Mouse (Mus musculus) macrophage (primary cell): ENCODE results near the gene Zfp978. TPM values are rescaled to one million over a fixed set of nuclear protein-coding genes. Genes with fewer than 3 reads are reported as not detected.
"Not testable (repeated sequence)": the region's sequence is repeated elsewhere in the genome, so short reads cannot be mapped to it uniquely, and the experiment has no call there.

Source experiments
- H3K27ac ChIP-seq: fragments of 350-480 bp; formaldehyde crosslinking; 2 replicates; pipeline ENCODE4 v1.9.0; 2021
- H3K36me3 ChIP-seq: fragments of 350-480 bp; formaldehyde crosslinking; 2 replicates; pipeline ENCODE4 v1.9.0; 2021; ENCODE audit errors: inconsistent target
- H3K4me3 ChIP-seq: fragments of 350-480 bp; formaldehyde crosslinking; 2 replicates; pipeline ENCODE4 v1.9.0; 2021; ENCODE audit errors: inconsistent target
- H3K79me2 ChIP-seq: fragments of 350-480 bp; formaldehyde crosslinking; 2 replicates; pipeline ENCODE4 v1.9.0; 2021; ENCODE audit errors: inconsistent target
- WGBS: methylation state at CpG from one replicate; pipeline ENCODE4 v1.1.7; 2026; ENCODE audit warnings: inconsistent platforms; ENCODE audit not compliant: missing documents; 5-methylcytosine and 5-hydroxymethylcytosine counted together
- polyA plus RNA-seq: library from polyadenylated mRNA; stranded (reverse); fragments of 250-400 nt; gene quantifications from 3 replicates; pipeline ENCODE4 v1.2.4, GENCODE M21; 2018; ENCODE audit warnings: inconsistent platforms

The Zfp978 gene
- polyA plus RNA-seq, 1 experiment from 2014 or later = not detected

- H3K27ac ChIP-seq = no peak overlapping the region
- no peaks in the 10 kb centered on the region for H3K36me3 ChIP-seq
- 70% methylated on average over 4 of the region's 8 CpGs for WGBS
- H3K4me3 ChIP-seq = no peak overlapping the region
- no peaks in the 10 kb centered on the region for H3K79me2 ChIP-seq
Measured at GRCm38 (mm10) chr4:147417157-147417778, 56.2 kb downstream of the Zfp978 start.

- no peak overlapping the region for H3K27ac ChIP-seq
- no peaks in the 10 kb centered on the region for H3K79me2 ChIP-seq
- no peaks in the 10 kb centered on the region for H3K36me3 ChIP-seq
- 69% methylated on average over 10 of the region's 10 CpGs for WGBS
- no peak overlapping the region for H3K4me3 ChIP-seq
Measured at GRCm38 (mm10) chr4:147417921-147418320, 56.8 kb downstream of the Zfp978 start.

DNA sequence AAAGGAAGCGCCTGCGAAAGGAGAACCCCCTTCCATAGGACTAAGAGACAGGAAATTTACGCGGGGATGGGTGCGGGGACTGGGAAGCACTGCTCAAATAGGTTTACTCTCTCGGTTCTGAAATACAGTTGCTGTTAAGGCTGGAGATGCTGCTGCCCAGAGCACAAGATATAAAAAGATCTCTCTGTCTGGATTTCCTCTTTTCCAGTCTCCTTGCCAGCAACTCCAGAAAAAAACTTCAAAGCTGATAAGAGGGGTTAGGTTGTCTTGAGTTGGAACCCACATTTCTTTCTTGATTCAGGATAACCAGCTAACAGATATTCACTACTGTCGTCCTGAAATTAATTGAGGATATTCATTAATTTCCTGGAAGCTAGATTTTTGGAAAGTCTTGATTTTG is 57.2 kb downstream of the Zfp978 start:
- not testable (repeated sequence) for H3K36me3 ChIP-seq, H3K79me2 ChIP-seq, H3K27ac ChIP-seq, H3K4me3 ChIP-seq
- WGBS = 68% methylated on average over 7 of the region's 7 CpGs

DNA sequence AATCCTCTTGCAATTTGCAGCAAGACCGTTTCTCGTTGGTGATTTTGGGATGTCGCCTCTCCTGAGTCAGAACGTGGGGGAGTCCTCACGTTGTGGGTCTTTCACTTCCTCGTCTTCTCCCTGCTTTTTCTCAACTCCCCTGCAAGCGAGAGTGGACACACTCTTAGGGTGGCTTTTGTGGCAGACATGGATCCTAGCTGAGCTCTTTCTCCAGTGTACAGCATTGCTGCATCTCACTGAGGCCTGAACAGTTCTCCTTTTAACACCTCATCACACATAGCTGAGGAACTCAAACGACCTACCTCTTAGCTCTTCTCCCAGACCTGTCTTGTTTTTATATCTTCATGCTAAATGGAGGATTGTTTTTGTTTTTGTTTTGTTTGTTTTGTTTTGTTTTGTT is 58.1 kb downstream of the Zfp978 start:
- 79% methylated on average over 8 of the region's 8 CpGs for WGBS
- not testable (repeated sequence) for H3K4me3 ChIP-seq, H3K79me2 ChIP-seq, H3K27ac ChIP-seq, H3K36me3 ChIP-seq

- not testable (repeated sequence) for H3K79me2 ChIP-seq, H3K4me3 ChIP-seq, H3K27ac ChIP-seq, H3K36me3 ChIP-seq
- 85% methylated on average over 5 of the region's 5 CpGs for WGBS
Measured at GRCm38 (mm10) chr4:147419756-147420590, 58.9 kb downstream of the Zfp978 start.

- H3K4me3 ChIP-seq = no peak overlapping the region
- H3K27ac ChIP-seq = no peak overlapping the region
- WGBS = 68% methylated on average over 3 of the region's 3 CpGs
- H3K79me2 ChIP-seq = no peaks in the 10 kb centered on the region
- no peaks in the 10 kb centered on the region for H3K36me3 ChIP-seq
Measured at GRCm38 (mm10) chr4:147420794-147421193, 59.7 kb downstream of the Zfp978 start.

DNA sequence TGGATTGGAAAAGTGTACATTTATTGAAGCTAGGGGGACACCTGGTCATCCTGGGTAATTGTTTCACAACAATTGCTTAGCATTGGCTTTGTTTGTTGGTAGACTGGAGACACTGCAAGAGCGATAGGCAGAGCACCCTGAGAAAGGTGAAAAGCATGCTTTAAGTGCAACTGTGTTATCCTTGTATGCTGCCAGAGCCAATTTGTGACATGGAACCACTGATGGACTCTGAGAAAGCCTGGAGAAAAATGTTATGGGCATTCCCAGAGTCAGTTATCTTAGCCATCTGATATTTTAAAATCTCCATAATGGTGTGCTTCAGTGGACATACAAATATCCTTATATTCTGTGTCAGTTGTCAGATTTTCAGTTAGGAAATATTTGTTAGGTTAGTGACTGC is 60.2 kb downstream of the Zfp978 start:
- 13% methylated on average over 1 of the region's 1 CpGs for WGBS
- not testable (repeated sequence) for H3K36me3 ChIP-seq, H3K79me2 ChIP-seq, H3K4me3 ChIP-seq, H3K27ac ChIP-seq

- Histone ChIP-seq H3K79me2 (no peaks in the 10 kb centered on the region), H3K4me3 (no peak overlapping the region), H3K27ac (no peak overlapping the region), H3K36me3 (no peaks in the 10 kb centered on the region)
- 46% methylated on average over 3 of the region's 3 CpGs for WGBS
Measured at GRCm38 (mm10) chr4:147423140-147423539, 62.0 kb downstream of the Zfp978 start.

DNA sequence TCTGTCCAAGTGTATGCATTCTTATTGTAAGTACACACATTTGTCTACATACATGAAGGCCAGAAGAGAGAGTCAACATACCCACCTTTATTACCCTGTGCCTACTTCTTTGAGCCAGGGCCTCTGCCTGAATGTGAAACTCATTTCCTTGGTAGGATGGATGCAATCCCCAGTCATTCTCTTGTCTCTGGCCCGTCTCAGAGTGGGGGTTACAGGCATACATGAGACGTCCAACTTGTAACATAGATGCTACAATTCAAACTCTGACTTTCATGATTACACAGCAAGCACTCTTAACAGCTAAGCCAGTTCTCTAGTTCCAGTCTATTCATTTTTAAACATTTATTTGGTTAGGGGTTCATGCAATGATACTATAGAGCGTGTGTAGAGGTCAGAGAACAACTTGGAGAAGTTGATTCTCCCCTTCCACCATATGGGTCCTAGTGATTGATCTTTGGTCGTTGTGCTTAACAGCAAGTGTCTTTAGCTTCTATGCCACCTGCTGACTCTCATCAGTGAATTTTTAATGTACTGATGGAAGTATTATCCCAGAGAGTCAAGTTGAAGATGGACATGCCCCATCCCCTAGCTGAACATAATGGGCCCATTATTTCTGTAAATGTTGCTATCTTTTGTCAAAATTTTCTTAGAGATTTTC is 62.7 kb downstream of the Zfp978 start:
- 66% methylated on average over 4 of the region's 4 CpGs for WGBS
- no peaks in the 10 kb centered on the region for H3K79me2 ChIP-seq

DNA sequence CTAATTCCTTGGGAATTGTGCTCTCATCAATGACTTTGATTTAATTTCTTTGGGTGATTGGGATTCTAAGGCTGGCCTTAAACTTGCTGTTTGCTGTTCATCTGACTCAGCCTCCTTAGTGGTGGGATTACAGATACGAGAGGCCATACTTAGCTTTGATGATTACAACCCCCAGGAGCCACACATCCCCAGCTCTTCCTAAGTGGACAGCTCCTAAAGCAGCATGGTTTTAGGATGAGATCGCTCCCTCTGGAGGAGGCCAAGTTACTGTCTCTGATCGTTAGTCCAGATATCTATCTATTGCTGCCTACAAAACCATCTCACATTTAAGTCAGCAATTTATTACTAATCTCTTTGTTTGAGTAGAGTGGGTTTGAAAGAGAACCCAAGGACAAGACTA is 63.3 kb downstream of the Zfp978 start:
- H3K79me2 ChIP-seq, H3K27ac ChIP-seq, H3K4me3 ChIP-seq, H3K36me3 ChIP-seq: not testable (repeated sequence)
- WGBS = 52% methylated on average over 3 of the region's 3 CpGs

More for the DNA sequence above, 62.7 kb downstream of the Zfp978 start:
- H3K36me3 ChIP-seq = no peaks in the 10 kb centered on the region
- no peak overlapping the region for H3K27ac ChIP-seq
- no peak overlapping the region for H3K4me3 ChIP-seq

DNA sequence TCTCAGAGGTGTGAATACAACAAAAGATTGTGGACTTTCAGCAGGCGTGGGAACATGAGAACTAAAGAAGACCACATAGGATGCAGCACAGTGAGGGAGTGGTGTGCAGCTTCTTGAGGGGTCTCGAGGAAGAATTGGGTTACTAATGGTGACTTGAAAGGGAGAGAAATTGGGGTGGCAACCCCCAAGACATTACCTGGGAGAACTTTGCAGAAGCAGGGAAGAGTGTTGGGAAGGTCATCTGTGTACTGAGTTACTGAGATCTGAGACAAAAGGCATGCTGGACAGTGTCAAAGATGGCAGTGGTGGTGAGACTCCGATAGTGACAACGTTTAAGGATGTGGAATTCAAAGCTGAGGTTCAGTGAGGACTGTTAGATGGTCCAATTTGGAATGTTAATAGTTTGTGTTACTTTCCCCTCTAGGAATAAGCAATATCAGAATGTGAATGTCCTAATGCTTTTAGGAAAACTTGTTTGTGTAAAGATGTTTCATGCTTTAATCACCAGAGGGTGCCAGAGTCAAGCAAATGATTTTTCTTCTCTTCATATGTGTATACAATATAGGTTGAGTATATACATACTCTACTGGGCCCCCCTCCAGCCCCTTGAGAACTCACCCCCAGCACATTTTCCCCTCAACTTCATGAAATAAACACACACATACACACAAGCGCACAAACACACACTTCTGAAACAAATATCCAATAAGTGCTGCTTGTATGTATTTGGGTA is 64.7 kb downstream of the Zfp978 start:
- H3K36me3 ChIP-seq, H3K4me3 ChIP-seq, H3K27ac ChIP-seq, H3K79me2 ChIP-seq: not testable (repeated sequence)
- WGBS = 48% methylated on average over 5 of the region's 5 CpGs

DNA sequence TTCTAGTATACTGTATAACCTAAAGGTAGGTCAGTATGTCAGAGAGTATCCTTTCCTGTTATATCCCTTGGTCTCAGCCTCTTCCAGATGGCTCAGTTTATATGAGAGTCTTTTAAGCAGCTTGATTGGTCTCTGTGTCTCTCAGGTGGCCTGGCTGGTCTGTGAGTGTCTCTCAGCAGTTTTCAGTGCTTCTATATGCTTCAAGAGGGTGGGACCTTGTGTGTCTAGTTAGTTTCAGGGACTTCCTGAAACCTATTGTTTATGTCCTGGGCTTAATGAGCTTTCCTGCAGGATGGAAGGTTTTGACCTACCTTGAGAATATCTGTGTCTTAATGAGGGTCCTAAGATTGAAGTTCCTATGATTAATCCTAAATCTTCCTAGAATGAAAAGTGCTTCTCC is 69.5 kb downstream of the Zfp978 start:
- Histone ChIP-seq H3K79me2 (no peaks in the 10 kb centered on the region), H3K27ac (no peak overlapping the region), H3K4me3 (no peak overlapping the region), H3K36me3 (no peaks in the 10 kb centered on the region)

- WGBS = 75% methylated on average over 3 of the region's 3 CpGs
- H3K4me3 ChIP-seq, H3K79me2 ChIP-seq, H3K27ac ChIP-seq, H3K36me3 ChIP-seq: not testable (repeated sequence)
Measured at GRCm38 (mm10) chr4:147431696-147432442, 70.8 kb downstream of the Zfp978 start.

GRCm38 (mm10) chr4:147432443-147432790 is 71.3 kb downstream of the Zfp978 start:
- Histone ChIP-seq H3K27ac (no peak overlapping the region), H3K79me2 (no peaks in the 10 kb centered on the region), H3K4me3 (no peak overlapping the region), H3K36me3 (no peaks in the 10 kb centered on the region)
- WGBS = 95% methylated on average over 1 of the region's 1 CpGs
